20 mouse cellular contexts compared by ENCODE assay signal in the genomic region with DNA sequence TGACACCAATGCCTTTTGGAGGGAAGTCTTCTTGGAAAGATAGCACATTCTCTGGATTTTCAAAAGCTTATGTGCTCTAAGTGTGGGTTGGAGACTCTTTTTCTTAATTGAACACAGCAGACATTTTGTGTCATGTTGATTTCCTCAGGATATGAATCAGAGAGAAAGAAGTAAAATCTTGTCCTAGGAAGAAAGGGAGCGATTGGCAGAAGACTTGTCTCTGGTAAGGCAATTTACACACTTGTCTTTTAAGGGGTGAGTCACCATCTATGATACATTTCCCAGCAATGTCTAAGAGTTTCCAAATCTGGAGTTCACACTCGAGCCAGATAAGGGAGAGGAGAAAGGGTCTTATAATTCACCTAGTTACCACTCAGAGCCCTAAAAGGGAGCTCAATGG.
"Had no signal": no experiment of that assay in that cellular context is flagged by ENCODE, and none has a peak within 500 bp of the region (broad histone marks: within the 10 kb centered on the region; RNA-seq: fewer than 3 reads in every experiment).

No protein-coding gene starts in this region.

- ATAC-seq: liver, postnatal 0 days; lung, postnatal 0 days; midbrain, embryonic 15.5 days had no signal

- H3K4me3 ChIP-seq: layer of hippocampus, adult 2 months; limb, embryonic 12.5 days; limb, embryonic 15.5 days; midbrain, embryonic 15.5 days; neural tube, embryonic 13.5 days had no signal

- H3K27me3 ChIP-seq: limb, embryonic 12.5 days; limb, embryonic 15.5 days; midbrain, embryonic 15.5 days; neural tube, embryonic 13.5 days had no signal

- H3K4me2 ChIP-seq: limb, embryonic 12.5 days; limb, embryonic 15.5 days; liver, embryonic 11.5 days; lung, embryonic 14.5 days; midbrain, embryonic 11.5 days; midbrain, embryonic 15.5 days; neural tube, embryonic 13.5 days had no signal

- H3K27ac ChIP-seq: kidney, postnatal 0 days; layer of hippocampus, adult 2 months; limb, embryonic 12.5 days; limb, embryonic 15.5 days; liver, embryonic 14.5 days; midbrain, embryonic 15.5 days; neural tube, embryonic 13.5 days had no signal

- DNase-seq: kidney, adult 2 months; kidney, postnatal 25 days; layer of hippocampus, postnatal 36 days; left cerebral cortex, postnatal 4 days; liver, postnatal 0 days; lung, embryonic 14.5 days; retina, postnatal 1 day; right cerebral cortex, postnatal 25 days; thymus, adult 18-20 months; thymus, postnatal 36 days had no signal
